Mouse (Mus musculus): ENCODE results near the gene Zbtb2.
A peak's percentile ranks its signal among the peaks of the same experiment; 100 is the strongest.

Zbtb2 gene

DNA sequence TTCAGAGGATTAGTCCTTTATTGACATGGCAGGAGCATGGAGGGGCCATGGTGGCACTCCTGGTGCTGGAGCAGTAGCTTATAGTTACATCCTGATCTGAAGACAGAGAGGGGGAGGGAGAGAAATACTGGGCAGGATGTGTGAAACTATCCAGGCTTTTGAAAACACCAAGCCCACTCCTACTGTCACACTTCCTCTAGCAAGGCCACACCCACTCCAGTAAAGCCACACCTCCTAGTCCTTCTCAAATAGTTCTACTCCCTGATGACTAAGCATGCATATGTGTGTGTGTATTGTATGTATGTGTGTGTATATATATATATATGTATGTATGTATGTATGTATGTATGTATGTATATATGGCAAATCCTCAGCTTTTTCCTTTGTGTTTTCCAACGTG is 60.2 kb downstream of the Zbtb2 start:
- DNase-seq = no peak

DNA sequence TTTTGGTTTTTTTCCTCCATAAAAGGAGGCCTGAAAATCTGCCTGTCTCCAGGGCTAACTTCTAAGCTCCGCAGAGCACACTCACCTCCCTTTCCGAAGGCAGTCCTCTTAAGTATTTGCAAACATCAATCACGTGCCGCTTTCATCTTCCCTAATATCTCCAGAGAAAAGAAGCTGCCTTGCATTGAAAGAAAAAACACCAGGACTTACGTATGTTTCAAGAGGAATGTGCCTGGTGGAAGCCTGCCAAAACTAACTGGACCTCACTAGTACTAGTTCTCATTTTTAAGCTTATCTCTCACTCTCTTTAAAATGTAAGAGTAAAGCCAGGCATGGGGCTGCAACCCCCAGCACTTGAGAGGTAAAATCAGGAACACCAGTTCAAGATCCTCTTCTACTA is 62.3 kb downstream of the Zbtb2 start:
- DNase-seq = no peak

GRCm38 (mm10) chr10:4323885-4324284 is 64.0 kb downstream of the Zbtb2 start:
- DNase-seq = peak in 1 of 2 experiments; percentile 29
